Mouse (Mus musculus): ENCODE results near the gene Gm10665. TPM values are rescaled to one million over a fixed set of nuclear protein-coding genes. Genes with fewer than 3 reads are reported as not detected.
"Not testable (repeated sequence)": the region's sequence is repeated elsewhere in the genome, so short reads cannot be mapped to it uniquely, and the experiment has no call there.

Gm10665 gene
- not detected in 2 replicates for polyA plus RNA-seq (2015; fragmentation: Nextera tagmentation; extraction: Ambion mirVana)

DNA sequence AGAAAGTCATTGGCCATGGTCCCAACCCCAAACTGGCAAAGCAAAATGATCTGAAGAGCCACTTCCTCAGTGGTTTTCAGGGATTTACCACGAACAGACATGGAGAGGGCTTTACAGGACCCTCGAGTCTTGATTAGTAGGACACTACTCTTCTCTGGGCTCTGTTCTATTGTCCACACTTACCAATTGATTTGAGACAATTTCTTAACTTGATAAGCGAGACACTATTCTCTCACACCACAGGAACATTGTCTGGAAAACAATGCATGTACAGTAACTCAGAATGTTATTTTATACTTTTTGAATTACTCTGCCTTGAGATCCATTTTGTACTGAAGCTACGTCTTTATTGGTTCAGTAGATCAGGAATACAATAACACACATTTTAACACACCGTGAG lies at the start of gene Gm10665:
TSS of gene Gm10665 (minus strand) at position 101 of the 400 bp plus-strand sequence.
- H3K4me2 ChIP-seq (replicated peaks; ENCODE audit: low read depth, low read length); H3K4me3 ChIP-seq (ENCODE audit: low read length); H3K4me1 ChIP-seq (ENCODE audit: insufficient read depth, low read length); ATAC-seq (ENCODE audit: low FRiP score, low TSS enrichment); H3K27me3 ChIP-seq (ENCODE audit: insufficient read depth, low read length); H3K9ac ChIP-seq (replicated peaks; ENCODE audit: low read length); H3K9me3 ChIP-seq (ENCODE audit: low read length); H3K36me3 ChIP-seq (ENCODE audit: insufficient read depth, low read length); H3K27ac ChIP-seq (ENCODE audit: low read length): not testable (repeated sequence)
- WGBS = no CpG with 5 or more reads among the region's 5 CpGs

DNA sequence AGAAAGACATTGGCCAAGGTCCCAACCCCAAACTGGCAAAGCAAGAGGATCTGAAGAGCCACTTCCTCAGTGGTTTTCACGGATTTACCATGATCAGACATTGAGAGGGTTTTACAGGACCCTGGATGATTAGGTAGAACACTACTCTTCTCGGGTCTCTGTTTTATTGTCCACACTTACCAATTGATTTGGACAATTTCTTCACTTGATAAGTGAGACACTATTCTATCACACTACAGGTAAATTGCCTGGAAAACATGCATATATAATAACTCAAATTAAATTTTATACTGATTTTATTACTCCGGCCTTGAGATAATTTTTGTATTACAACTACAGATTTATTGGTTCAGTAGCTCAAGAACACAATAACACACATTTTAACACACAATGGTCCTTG lies 35.7 kb upstream of the Gm10665 start, which contains the start of gene Vmn1r151:
TSS of gene Vmn1r151 (minus strand) at position 101 of the 400 bp plus-strand sequence.
- H3K9me3 ChIP-seq (ENCODE audit: low read length); H3K4me1 ChIP-seq (ENCODE audit: insufficient read depth, low read length); H3K36me3 ChIP-seq (ENCODE audit: insufficient read depth, low read length); H3K9ac ChIP-seq (replicated peaks; ENCODE audit: low read length); H3K27ac ChIP-seq (ENCODE audit: low read length); H3K4me3 ChIP-seq (ENCODE audit: low read length); ATAC-seq (ENCODE audit: low FRiP score, low TSS enrichment); H3K4me2 ChIP-seq (replicated peaks; ENCODE audit: low read depth, low read length); H3K27me3 ChIP-seq (ENCODE audit: insufficient read depth, low read length): not testable (repeated sequence)
- 30% methylated on average over 1 of the region's 3 CpGs for whole genome bisulfite sequencing

DNA sequence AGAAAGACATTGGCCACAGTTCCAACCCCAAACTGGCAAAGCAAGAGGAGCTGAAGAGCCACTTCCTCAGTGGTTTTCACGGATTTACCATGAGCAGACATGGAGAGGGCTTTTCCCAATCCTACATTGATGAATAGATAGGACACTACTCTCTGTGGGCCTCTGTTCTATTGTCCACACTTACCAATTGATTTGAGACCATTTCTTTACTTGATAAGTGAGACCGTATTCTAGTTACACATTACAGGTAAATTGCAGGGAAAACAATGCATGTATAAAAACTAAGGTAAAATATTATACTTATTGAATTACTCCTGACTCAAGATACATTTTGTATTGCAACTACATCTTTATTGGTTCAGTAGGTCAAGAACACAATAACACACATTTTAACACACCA lies 25.7 kb downstream of the Gm10665 start, which contains the start of gene Vmn1r149:
TSS of gene Vmn1r149 (minus strand) at position 101 of the 400 bp plus-strand sequence.
- not testable (repeated sequence) for H3K4me3 ChIP-seq (ENCODE audit: low read length); H3K9ac ChIP-seq (replicated peaks; ENCODE audit: low read length); H3K9me3 ChIP-seq (ENCODE audit: low read length); H3K27me3 ChIP-seq (ENCODE audit: insufficient read depth, low read length); H3K4me1 ChIP-seq (ENCODE audit: insufficient read depth, low read length); H3K27ac ChIP-seq (ENCODE audit: low read length); H3K4me2 ChIP-seq (replicated peaks; ENCODE audit: low read depth, low read length); ATAC-seq (ENCODE audit: low FRiP score, low TSS enrichment); H3K36me3 ChIP-seq (ENCODE audit: insufficient read depth, low read length)
- no CpG with 5 or more reads among the region's 2 CpGs for WGBS

DNA sequence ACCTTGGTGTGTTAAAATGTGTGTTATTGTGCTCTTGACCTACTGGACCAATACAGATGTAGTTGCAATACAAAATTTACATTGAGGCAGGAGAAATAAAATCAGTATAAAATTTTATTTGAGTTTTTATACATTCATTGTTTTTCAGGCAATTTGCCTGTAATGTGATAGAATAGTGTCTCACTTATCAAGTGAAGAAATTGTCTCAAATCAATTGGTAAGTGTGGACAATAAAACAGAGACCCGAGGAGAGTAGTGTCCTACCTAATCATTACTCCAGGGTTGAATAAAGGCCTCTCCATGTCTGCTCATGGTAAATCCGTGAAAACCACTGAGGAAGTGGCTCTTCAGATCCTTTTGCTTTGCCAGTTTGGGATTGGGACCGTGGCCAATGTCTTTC lies 50.6 kb downstream of the Gm10665 start, which contains the start of gene Vmn1r148:
TSS of gene Vmn1r148 (plus strand) at position 301 of the 400 bp plus-strand sequence.
- not testable (repeated sequence) for H3K27ac ChIP-seq (ENCODE audit: low read length); H3K36me3 ChIP-seq (ENCODE audit: insufficient read depth, low read length); H3K9ac ChIP-seq (replicated peaks; ENCODE audit: low read length); H3K27me3 ChIP-seq (ENCODE audit: insufficient read depth, low read length); H3K4me3 ChIP-seq (ENCODE audit: low read length); H3K4me1 ChIP-seq (ENCODE audit: insufficient read depth, low read length); ATAC-seq (ENCODE audit: low FRiP score, low TSS enrichment); H3K4me2 ChIP-seq (replicated peaks; ENCODE audit: low read depth, low read length); H3K9me3 ChIP-seq (ENCODE audit: low read length)
- no CpG with 5 or more reads among the region's 3 CpGs for WGBS

Other genes starting within 250 kb of the Gm10665 start
- gene Gm8453, start 234.6 kb downstream of the Gm10665 start, polyA plus RNA-seq (2015; fragmentation: Nextera tagmentation; extraction: Ambion mirVana) = not detected in 2 replicates
- gene Gm4187, start 134.4 kb downstream of the Gm10665 start, polyA plus RNA-seq (2015; fragmentation: Nextera tagmentation; extraction: Ambion mirVana) = not detected in 2 replicates
- gene Gm8660, start 93.0 kb downstream of the Gm10665 start, polyA plus RNA-seq (2015; fragmentation: Nextera tagmentation; extraction: Ambion mirVana) = not detected in 2 replicates
- not detected in 2 replicates for gene Vmn1r148, start 50.5 kb downstream of the Gm10665 start, polyA plus RNA-seq (2015; fragmentation: Nextera tagmentation; extraction: Ambion mirVana)
- not detected in 2 replicates for gene Vmn1r149, start 25.8 kb downstream of the Gm10665 start, polyA plus RNA-seq (2015; fragmentation: Nextera tagmentation; extraction: Ambion mirVana)
- gene Vmn1r151, start 35.6 kb upstream of the Gm10665 start, polyA plus RNA-seq (2015; fragmentation: Nextera tagmentation; extraction: Ambion mirVana) = not detected in 2 replicates
- not detected in 2 replicates for gene Vmn1r152, start 58.9 kb upstream of the Gm10665 start, polyA plus RNA-seq (2015; fragmentation: Nextera tagmentation; extraction: Ambion mirVana)
- not detected in 2 replicates for gene Gm8677, start 70.8 kb upstream of the Gm10665 start, polyA plus RNA-seq (2015; fragmentation: Nextera tagmentation; extraction: Ambion mirVana)
- not detected in 2 replicates for gene Gm4201, start 101.3 kb upstream of the Gm10665 start, polyA plus RNA-seq (2015; fragmentation: Nextera tagmentation; extraction: Ambion mirVana)
- not detected in 2 replicates for gene Gm4565, start 124.1 kb upstream of the Gm10665 start, polyA plus RNA-seq (2015; fragmentation: Nextera tagmentation; extraction: Ambion mirVana)
- gene Vmn1r155, start 193.9 kb upstream of the Gm10665 start, polyA plus RNA-seq (2015; fragmentation: Nextera tagmentation; extraction: Ambion mirVana) = not detected in 2 replicates
- gene Gm8693, start 228.2 kb upstream of the Gm10665 start, polyA plus RNA-seq (2015; fragmentation: Nextera tagmentation; extraction: Ambion mirVana) = not detected in 2 replicates